Mouse (Mus musculus): ENCODE measurements around the gene Trim8.

GRCm38 (mm10) chr19:46489448-46489847 lies 12.1 kb upstream of the Trim8 start:
- TF ChIP-seq CTCF (IDR thresholded peaks at IDR 0.05; ENCODE audit: low read depth) (no peak), EP300 (IDR thresholded peaks at IDR 0.05; ENCODE audit: low read depth) (no peak)

All from liver, postnatal 0 days (tissue).